Mouse (Mus musculus) hindbrain, embryonic 15.5 days (tissue): ENCODE measurements around the gene Greb1. TPM values are rescaled to one million over a fixed set of nuclear protein-coding genes. Genes with fewer than 3 reads are reported as not detected.
A peak's percentile ranks its signal among the peaks of the same experiment; 100 is the strongest.

Experiments used
- ATAC-seq: fragments of 200-750 bp; cut with Nextera tagmentation; 2 replicates; pipeline ENCODE4 v1.8.0; 2017; ENCODE audit warnings: low read depth, moderate number of reproducible peaks, moderate TSS enrichment; ENCODE audit not compliant: low FRiP score
- H3K27ac ChIP-seq: fragments of 300-500 bp; sonication (generic); replicated peaks from 2 replicates; pipeline ENCODE4 v1.5.1; 2015; ENCODE audit warnings: mild to moderate bottlenecking, inconsistent platforms
- H3K27me3 ChIP-seq: fragments of 300-500 bp; sonication (generic); 2 replicates; pipeline ENCODE4 v1.6.1; 2015; ENCODE audit warnings: control low read depth, inconsistent platforms
- H3K36me3 ChIP-seq: fragments of 300-500 bp; sonication (generic); 2 replicates; pipeline ENCODE4 v1.6.1; 2015; ENCODE audit warnings: control low read depth, inconsistent platforms
- H3K4me1 ChIP-seq: fragments of 300-500 bp; sonication (generic); replicated peaks from 2 replicates; pipeline ENCODE4 v1.6.1; 2015; ENCODE audit warnings: control low read depth, inconsistent platforms
- H3K4me2 ChIP-seq: fragments of 300-500 bp; sonication (generic); 2 replicates; pipeline ENCODE4 v1.6.1; 2015; ENCODE audit warnings: moderate library complexity, mild to moderate bottlenecking, inconsistent platforms
- H3K4me3 ChIP-seq: fragments of 300-500 bp; sonication (generic); 2 replicates; pipeline ENCODE4 v1.5.1; 2015; ENCODE audit warnings: mild to moderate bottlenecking, inconsistent platforms
- H3K9ac ChIP-seq: fragments of 300-500 bp; sonication (generic); 2 replicates; pipeline ENCODE4 v1.6.1; 2015; ENCODE audit warnings: inconsistent platforms
- H3K9me3 ChIP-seq: fragments of 300-500 bp; sonication (generic); 2 replicates; pipeline ENCODE4 v1.6.1; 2016; ENCODE audit warnings: control low read depth, inconsistent platforms
- WGBS: fragments of 180-500 bp; shearing (Covaris S2); methylation state at CpG from one replicate; pipeline ENCODE4 v1.1.7; 2015; 5-methylcytosine and 5-hydroxymethylcytosine counted together
- polyA plus RNA-seq: library from polyadenylated mRNA; unstranded; fragments of >200 nt; fragmentation: Nextera tagmentation; extraction: Ambion mirVana; gene quantifications from 2 replicates; pipeline ENCODE4 v1.2.1, GENCODE M21; 2015

Gene Greb1
- polyA plus RNA-seq = 0.84 and 1.3 TPM in 2 replicates

DNA sequence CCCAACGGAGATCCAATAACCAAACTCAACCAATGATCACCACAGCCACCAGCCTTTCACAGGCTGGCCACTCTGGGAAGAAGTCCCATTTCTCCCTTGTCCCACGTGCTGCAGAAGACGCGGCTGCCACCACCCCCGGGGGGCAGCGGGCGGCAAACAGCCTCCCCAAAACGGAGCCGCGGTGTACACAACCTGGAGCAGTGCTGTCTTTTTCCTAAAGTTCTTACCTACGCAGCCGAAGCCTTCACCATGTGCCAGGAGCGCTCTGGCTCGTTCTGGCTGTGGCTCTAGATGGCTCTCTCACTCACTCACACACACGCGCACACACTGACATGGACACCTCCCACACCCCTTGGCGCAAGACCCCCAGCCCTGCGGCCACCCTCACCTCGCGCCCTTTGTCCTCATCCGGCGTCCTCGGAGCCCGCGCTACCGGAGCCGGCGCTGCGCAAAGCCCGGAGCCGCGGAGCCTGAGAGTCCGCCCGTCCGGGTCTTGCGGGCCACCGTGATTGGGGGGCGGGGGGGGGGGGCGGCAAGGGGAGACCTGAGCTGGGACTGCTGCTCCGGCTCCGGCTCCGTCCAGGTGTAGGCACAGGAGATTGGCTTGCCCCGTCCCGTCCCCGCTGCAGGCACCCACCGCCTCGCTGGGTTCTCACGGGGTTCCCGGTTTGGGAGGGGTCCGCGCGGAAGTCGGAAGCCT is at the start of gene Greb1:
Gene Greb1, minus strand, starts transcription at position 628 of the 700 bp plus-strand sequence.
- WGBS = under 1% methylated on average over 51 of the region's 53 CpGs
- peaks cover 14% of the 10 kb centered on the region for H3K4me1 ChIP-seq
- peak within 1 kb of the TSS; percentile 58 for H3K4me3 ChIP-seq
- ATAC-seq = peak; percentile 80
- H3K9ac ChIP-seq = peak within 1 kb of the TSS; percentile 65
- 0 out of 2 replicates have a peak within 1 kb of the TSS, but pooled peaks have one; percentile 4 for H3K27ac ChIP-seq
- no peaks in the 10 kb centered on the region for H3K9me3 ChIP-seq
- H3K27me3 ChIP-seq = no peaks in the 10 kb centered on the region
- no peaks in the 10 kb centered on the region for H3K36me3 ChIP-seq
- peak within 1 kb of the TSS; percentile 99 for H3K4me2 ChIP-seq

DNA sequence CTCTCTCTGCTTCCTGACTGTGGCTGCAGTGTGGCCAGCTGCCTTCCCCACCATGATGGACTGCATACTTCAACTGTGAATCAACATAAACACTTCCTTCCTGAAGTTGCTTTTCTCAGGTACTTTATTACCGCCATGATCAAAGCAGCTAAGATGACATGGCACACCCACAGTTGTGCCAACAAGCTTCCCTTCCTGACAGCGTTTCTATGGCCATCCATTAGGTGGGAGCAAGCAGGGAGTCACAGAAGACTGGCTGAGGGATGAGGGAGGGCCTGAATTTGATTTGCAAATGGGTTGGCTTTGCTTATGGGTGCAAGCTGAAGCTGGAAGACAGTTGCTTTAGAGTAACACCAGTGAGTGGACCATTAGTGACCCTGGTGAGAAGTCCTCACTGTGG is 49.1 kb upstream of the Greb1 start:
- no peak overlapping the region for H3K9ac ChIP-seq
- H3K9me3 ChIP-seq = no peaks in the 10 kb centered on the region
- H3K4me2 ChIP-seq = no peak overlapping the region
- H3K36me3 ChIP-seq = no peaks in the 10 kb centered on the region
- no peaks in the 10 kb centered on the region for H3K27me3 ChIP-seq
- 70% methylated on average over 2 of the region's 2 CpGs for WGBS
- H3K4me3 ChIP-seq = no peak overlapping the region
- no peaks in the 10 kb centered on the region for H3K4me1 ChIP-seq
- no peak for ATAC-seq
- no peak overlapping the region for H3K27ac ChIP-seq

GRCm38 (mm10) chr12:16848501-16848900 is 47.8 kb upstream of the Greb1 start:
- Histone ChIP-seq H3K4me2 (no peak overlapping the region), H3K4me1 (no peaks in the 10 kb centered on the region), H3K27ac (no peak overlapping the region), H3K4me3 (no peak overlapping the region), H3K9ac (no peak overlapping the region), H3K9me3 (no peaks in the 10 kb centered on the region), H3K27me3 (no peaks in the 10 kb centered on the region), H3K36me3 (no peaks in the 10 kb centered on the region)
- 92% methylated on average over 2 of the region's 2 CpGs for WGBS
- no peak for ATAC-seq

- Histone ChIP-seq H3K4me3 (no peak overlapping the region), H3K27me3 (no peaks in the 10 kb centered on the region), H3K9ac (no peak overlapping the region), H3K36me3 (no peaks in the 10 kb centered on the region), H3K27ac (no peak overlapping the region), H3K9me3 (no peaks in the 10 kb centered on the region), H3K4me1 (no peaks in the 10 kb centered on the region), H3K4me2 (no peak overlapping the region)
- no peak for ATAC-seq
- WGBS = 86% methylated on average over 4 of the region's 4 CpGs
These were observed 46.6 kb upstream of the Greb1 start for GRCm38 (mm10) chr12:16847204-16847792.

DNA sequence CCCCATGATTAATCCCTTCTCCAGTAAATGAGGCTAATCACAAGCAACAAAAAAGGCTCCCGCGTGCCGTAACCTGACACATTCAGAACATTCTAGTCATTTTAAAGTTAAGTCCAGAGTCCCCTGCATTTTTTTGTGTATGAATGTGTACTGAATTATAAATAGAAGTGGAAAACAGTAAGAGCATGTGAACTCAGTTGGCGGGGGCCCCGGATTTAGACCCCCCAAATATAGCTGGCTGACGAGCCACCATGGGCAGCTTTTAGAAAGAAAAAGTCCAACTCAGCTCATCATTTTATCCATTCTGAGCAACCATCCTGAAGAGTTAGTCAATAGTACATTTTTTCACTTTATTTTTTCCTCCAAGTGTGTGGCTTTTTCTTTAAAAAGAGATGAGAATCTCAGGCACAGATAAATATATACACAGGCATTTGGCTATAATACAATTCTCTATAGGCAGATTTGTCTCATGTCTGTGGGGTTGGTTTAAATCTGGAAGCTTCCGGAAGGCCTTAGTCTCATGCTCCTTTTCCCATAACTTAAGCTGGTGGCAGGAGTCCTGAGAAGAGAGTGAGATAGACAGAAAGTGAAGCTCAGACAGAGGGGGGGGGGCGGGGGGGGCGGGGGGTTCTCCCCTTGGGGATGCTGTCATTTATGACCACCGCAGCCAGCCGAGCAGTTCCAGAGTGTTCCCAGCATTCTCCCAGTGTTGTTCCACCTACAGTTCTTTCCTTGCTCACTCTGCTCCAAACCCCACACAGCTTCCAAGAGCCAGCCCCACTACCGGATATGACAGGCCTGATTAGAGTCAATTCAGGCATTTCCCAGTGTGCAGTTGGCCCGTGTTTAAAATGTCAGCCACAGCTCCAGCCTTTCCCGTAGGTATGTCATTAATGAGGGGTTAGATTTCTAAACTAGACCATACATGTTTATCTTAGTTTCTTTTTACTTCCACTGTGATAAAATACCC is 44.2 kb upstream of the Greb1 start:
- WGBS = 64% methylated on average over 14 of the region's 14 CpGs
- no peaks in the 10 kb centered on the region for H3K9me3 ChIP-seq
- H3K4me1 ChIP-seq = no peaks in the 10 kb centered on the region
- H3K36me3 ChIP-seq = no peaks in the 10 kb centered on the region
- H3K4me3 ChIP-seq = no peak overlapping the region
- H3K4me2 ChIP-seq = no peak overlapping the region
- ATAC-seq = no peak
- H3K9ac ChIP-seq = no peak overlapping the region
- no peaks in the 10 kb centered on the region for H3K27me3 ChIP-seq
- H3K27ac ChIP-seq = no peak overlapping the region

DNA sequence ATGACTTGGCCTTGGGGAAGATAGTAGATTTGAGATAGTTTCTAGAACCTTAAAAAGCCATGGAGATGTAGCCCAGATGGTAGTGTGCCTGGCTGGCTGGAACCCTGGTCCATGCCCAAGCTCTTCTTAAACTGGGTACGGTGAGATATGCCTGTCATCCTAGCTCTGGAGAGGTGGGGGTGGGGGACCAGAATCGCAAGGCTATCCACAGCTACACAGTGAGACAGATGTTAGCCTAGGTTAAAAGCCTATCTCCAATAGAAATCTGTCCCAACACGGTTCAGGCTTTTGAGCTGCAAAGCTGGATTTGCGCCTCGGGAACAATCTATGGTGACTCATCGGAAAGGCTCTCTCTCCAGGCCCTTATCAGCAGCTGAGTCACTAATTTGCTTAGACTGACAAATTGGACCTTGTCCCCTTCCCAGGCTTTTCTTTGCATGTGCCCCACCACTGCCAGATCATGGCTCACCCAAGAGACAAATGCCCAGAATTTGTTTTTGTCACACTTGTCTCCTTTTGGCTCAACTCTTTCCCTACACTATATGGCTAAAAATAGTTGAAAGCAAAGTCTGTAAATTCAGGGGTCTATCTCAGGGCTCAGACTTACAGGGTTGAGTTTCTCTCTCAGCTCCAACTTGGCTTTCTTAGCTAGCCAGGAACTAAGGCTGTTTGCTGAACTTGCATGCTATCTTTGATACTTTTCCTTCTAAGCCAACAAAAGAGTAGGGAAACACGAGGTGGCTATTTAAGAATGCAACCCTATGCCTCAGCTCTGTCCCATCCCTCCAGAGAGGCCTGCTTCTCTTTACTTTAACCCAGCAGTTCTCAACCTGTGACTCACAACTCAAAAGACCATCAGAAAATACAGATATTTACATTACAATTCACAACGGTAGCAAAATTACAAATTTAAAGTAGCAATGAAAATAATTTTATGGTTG is 40.4 kb upstream of the Greb1 start:
- Histone ChIP-seq H3K4me1 (no peaks in the 10 kb centered on the region), H3K36me3 (no peaks in the 10 kb centered on the region), H3K4me3 (no peak overlapping the region), H3K9ac (no peak overlapping the region), H3K27ac (no peak overlapping the region), H3K9me3 (no peaks in the 10 kb centered on the region), H3K27me3 (no peaks in the 10 kb centered on the region), H3K4me2 (no peak overlapping the region)
- no peak for ATAC-seq
- 84% methylated on average over 8 of the region's 8 CpGs for WGBS

GRCm38 (mm10) chr12:16837766-16838165 is 37.1 kb upstream of the Greb1 start:
- ATAC-seq = no peak
- Histone ChIP-seq H3K9me3 (no peaks in the 10 kb centered on the region), H3K9ac (no peak overlapping the region), H3K4me2 (no peak overlapping the region), H3K4me1 (0 out of 2 replicates have a peak, but pooled peaks cover 4% of the 10 kb centered on the region), H3K36me3 (no peaks in the 10 kb centered on the region), H3K4me3 (no peak overlapping the region), H3K27me3 (no peaks in the 10 kb centered on the region), H3K27ac (no peak overlapping the region)
- WGBS = 81% methylated on average over 4 of the region's 4 CpGs

DNA sequence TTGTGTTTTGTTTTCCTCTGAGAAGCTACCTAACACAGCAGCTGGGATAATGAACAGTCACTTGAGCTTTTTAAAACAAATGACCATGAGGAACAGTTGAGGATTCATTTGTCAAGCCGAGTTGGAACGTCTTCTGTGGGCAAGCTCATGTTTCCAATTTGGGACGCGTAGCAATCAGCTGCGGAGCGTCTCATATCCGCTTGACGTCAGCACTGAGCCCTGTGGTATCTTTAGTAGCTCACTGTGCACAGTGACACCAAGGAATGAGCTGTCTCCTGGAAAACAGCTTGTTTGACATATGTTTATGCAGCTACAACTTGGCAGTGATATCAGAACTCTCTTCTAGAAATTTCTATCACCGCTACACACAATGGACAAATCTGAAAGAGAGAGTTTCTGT is 35.5 kb upstream of the Greb1 start:
- no peak overlapping the region for H3K4me2 ChIP-seq
- no peaks in the 10 kb centered on the region for H3K9me3 ChIP-seq
- ATAC-seq = no peak
- H3K4me3 ChIP-seq = no peak overlapping the region
- H3K4me1 ChIP-seq = 0 out of 2 replicates have a peak, but pooled peaks cover 4% of the 10 kb centered on the region
- no peak overlapping the region for H3K9ac ChIP-seq
- no peaks in the 10 kb centered on the region for H3K27me3 ChIP-seq
- no peaks in the 10 kb centered on the region for H3K36me3 ChIP-seq
- 62% methylated on average over 9 of the region's 9 CpGs for WGBS
- no peak overlapping the region for H3K27ac ChIP-seq

- peak; percentile 39; the same call in 1 of the 2 replicates for ATAC-seq
- Histone ChIP-seq H3K9ac (no peak overlapping the region), H3K4me3 (no peak overlapping the region), H3K4me1 (0 out of 2 replicates have a peak, but pooled peaks cover 4% of the 10 kb centered on the region), H3K27ac (no peak overlapping the region), H3K27me3 (no peaks in the 10 kb centered on the region), H3K9me3 (no peaks in the 10 kb centered on the region), H3K36me3 (0 out of 2 replicates have a peak, but pooled peaks cover under 1% of the 10 kb centered on the region), H3K4me2 (no peak overlapping the region)
- WGBS = 63% methylated on average over 11 of the region's 11 CpGs
These were observed 34.0 kb upstream of the Greb1 start for GRCm38 (mm10) chr12:16834701-16835100.

- WGBS = 74% methylated on average over 4 of the region's 4 CpGs
- no peak overlapping the region for H3K9ac ChIP-seq
- no peak overlapping the region for H3K4me2 ChIP-seq
- H3K27ac ChIP-seq = no peak overlapping the region
- no peak for ATAC-seq
- no peaks in the 10 kb centered on the region for H3K27me3 ChIP-seq
- H3K36me3 ChIP-seq = peaks cover 13% of the 10 kb centered on the region
- H3K4me1 ChIP-seq = 0 out of 2 replicates have a peak, but pooled peaks cover 4% of the 10 kb centered on the region
- no peak overlapping the region for H3K4me3 ChIP-seq
- no peaks in the 10 kb centered on the region for H3K9me3 ChIP-seq
These were observed 30.4 kb upstream of the Greb1 start for GRCm38 (mm10) chr12:16831071-16831470.

DNA sequence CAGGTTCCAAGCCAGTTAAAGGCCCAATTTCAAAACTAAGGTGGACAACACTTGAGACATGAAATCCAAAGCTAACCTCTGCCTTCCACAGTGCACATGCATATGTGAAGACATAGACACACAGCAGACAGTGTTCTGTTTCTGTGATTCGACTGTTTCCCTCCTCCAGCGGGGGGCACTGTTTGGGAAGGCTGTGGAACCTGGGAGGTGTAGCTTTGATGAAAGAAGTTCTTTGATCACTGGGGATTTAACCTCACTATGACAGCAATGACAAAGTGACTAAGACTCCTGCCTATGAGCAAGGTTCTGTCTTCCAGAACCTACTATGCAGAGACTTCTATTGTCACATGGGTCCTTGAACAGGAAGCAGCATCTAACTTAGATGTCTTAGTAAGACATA is 29.1 kb upstream of the Greb1 start:
- 91% methylated on average over 2 of the region's 2 CpGs for WGBS
- Histone ChIP-seq H3K27ac (no peak overlapping the region), H3K4me2 (no peak overlapping the region), H3K9ac (no peak overlapping the region), H3K9me3 (no peaks in the 10 kb centered on the region), H3K27me3 (no peaks in the 10 kb centered on the region), H3K4me1 (0 out of 2 replicates have a peak, but pooled peaks cover 3% of the 10 kb centered on the region), H3K4me3 (no peak overlapping the region), H3K36me3 (peaks cover 21% of the 10 kb centered on the region)
- no peak for ATAC-seq
